Mouse (Mus musculus): ENCODE measurements around the gene Fbxo6. TPM values are rescaled to one million over a fixed set of nuclear protein-coding genes. Genes with fewer than 3 reads are reported as not detected.
A peak's percentile ranks its signal among the peaks of the same experiment; 100 is the strongest.
"Not testable (repeated sequence)": the region's sequence is repeated elsewhere in the genome, so short reads cannot be mapped to it uniquely, and the experiment has no call there.

Gene Fbxo6
- total RNA-seq, 2 experiments from 2014 or later, result 26.8 to 33.5 TPM

- intact Hi-C loops (cut with DNase I), result no loop called here
- DNase-seq (ENCODE audit: low spot score in 2 of 2), result no peak
These were observed 21.2 kb downstream of the Fbxo6 start, which contains the start of gene Draxin for GRCm38 (mm10) chr4:148130561-148131413. Gene Draxin, minus strand, starts transcription at chr4:148130698.

- DNase-seq (ENCODE audit: low spot score in 2 of 2), result no peak
- intact Hi-C loops (cut with DNase I), result no loop called here
These were observed 21.8 kb downstream of the Fbxo6 start, which contains the start of gene Mad2l2 for GRCm38 (mm10) chr4:148130133-148130532. Gene Mad2l2, plus strand, starts transcription at chr4:148130384.

GRCm38 (mm10) chr4:148128672-148129071 lies 23.3 kb downstream of the Fbxo6 start:
- no peak for DNase-seq (ENCODE audit: low spot score in 2 of 2)
- intact Hi-C loops (cut with DNase I), result no loop called here

GRCm38 (mm10) chr4:148128241-148128640 lies 23.7 kb downstream of the Fbxo6 start:
- intact Hi-C loops (cut with DNase I), result no loop called here

GRCm38 (mm10) chr4:148122694-148123066 lies 29.3 kb downstream of the Fbxo6 start:
- DNase-seq (ENCODE audit: low spot score in 2 of 2), result no peak
- intact Hi-C loops (cut with DNase I), result no loop called here

More at GRCm38 (mm10) chr4:148128241-148128640, 23.7 kb downstream of the Fbxo6 start:
- no peak for DNase-seq (ENCODE audit: low spot score in 2 of 2)

GRCm38 (mm10) chr4:148121982-148122693 lies 29.8 kb downstream of the Fbxo6 start:
- no peak for DNase-seq (ENCODE audit: low spot score in 2 of 2)
- intact Hi-C loops (cut with DNase I), result no loop called here

- intact Hi-C loops (cut with DNase I), result no loop called here
- DNase-seq (ENCODE audit: low spot score in 2 of 2), result no peak
These were observed 30.6 kb downstream of the Fbxo6 start for GRCm38 (mm10) chr4:148121362-148121761.

- DNase-seq (ENCODE audit: low spot score in 2 of 2), result no peak
- intact Hi-C loops (cut with DNase I), result no loop called here
These were observed 31.4 kb downstream of the Fbxo6 start for GRCm38 (mm10) chr4:148120555-148120954.

- intact Hi-C loops (cut with DNase I); DNase-seq (ENCODE audit: low spot score in 2 of 2): not testable (repeated sequence)
These were observed 32.4 kb downstream of the Fbxo6 start for GRCm38 (mm10) chr4:148119578-148119977.

- no peak for DNase-seq (ENCODE audit: low spot score in 2 of 2)
- intact Hi-C loops (cut with DNase I), result no loop called here
These were observed 34.5 kb downstream of the Fbxo6 start for GRCm38 (mm10) chr4:148117392-148117791.

GRCm38 (mm10) chr4:148116657-148117056 lies 35.3 kb downstream of the Fbxo6 start:
- no peak for DNase-seq (ENCODE audit: low spot score in 2 of 2)
- intact Hi-C loops (cut with DNase I), result no loop called here

GRCm38 (mm10) chr4:148115467-148115866 lies 36.5 kb downstream of the Fbxo6 start:
- no peak for DNase-seq (ENCODE audit: low spot score in 2 of 2)
- intact Hi-C loops (cut with DNase I), result loop anchor here (2.0 kb wide), 1 partner anchor 49 kb away; no protein-coding TSS in a partner anchor

GRCm38 (mm10) chr4:148114758-148115391 lies 37.1 kb downstream of the Fbxo6 start:
- peak; percentile 78 to 80 for DNase-seq (ENCODE audit: low spot score in 2 of 2)
- intact Hi-C loops (cut with DNase I), result loop anchor here (2.0 kb wide), 1 partner anchor 50 kb away; no protein-coding TSS in a partner anchor

- intact Hi-C loops (cut with DNase I), result no loop called here
- DNase-seq (ENCODE audit: low spot score in 2 of 2), result no peak
These were observed 39.4 kb downstream of the Fbxo6 start for GRCm38 (mm10) chr4:148112519-148112918.

GRCm38 (mm10) chr4:148109215-148109614 lies 42.7 kb downstream of the Fbxo6 start:
- intact Hi-C loops (cut with DNase I), result loop anchor here (10.0 kb wide), 1 partner anchor 326 kb away; no protein-coding TSS in a partner anchor
- no peak for DNase-seq (ENCODE audit: low spot score in 2 of 2)

- intact Hi-C loops (cut with DNase I), result loop anchor here (10.0 kb wide), 1 partner anchor 326 kb away; no protein-coding TSS in a partner anchor
These were observed 43.3 kb downstream of the Fbxo6 start for GRCm38 (mm10) chr4:148108565-148109100.

GRCm38 (mm10) chr4:148107621-148108291 lies 44.2 kb downstream of the Fbxo6 start:
- DNase-seq (ENCODE audit: low spot score in 2 of 2), result no peak
- intact Hi-C loops (cut with DNase I), result loop anchor here (10.0 kb wide), 1 partner anchor 327 kb away; no protein-coding TSS in a partner anchor

More at GRCm38 (mm10) chr4:148108565-148109100, 43.3 kb downstream of the Fbxo6 start:
- no peak for DNase-seq (ENCODE audit: low spot score in 2 of 2)

GRCm38 (mm10) chr4:148104146-148104545 lies 47.8 kb downstream of the Fbxo6 start:
- no peak for DNase-seq (ENCODE audit: low spot score in 2 of 2)
- intact Hi-C loops (cut with DNase I), result loop anchor here (10.0 kb wide), 1 partner anchor 331 kb away; no protein-coding TSS in a partner anchor

Measured in left cerebral cortex, postnatal 36 days (tissue).